Mouse (Mus musculus) cerebellum, adult 8-10 months (tissue): ENCODE measurements around the gene Grsf1.

Experiments used
- DNase-seq: peaks from one replicate; pipeline ENCODE4 v3.0.0; 2022

Grsf1 gene

GRCm38 (mm10) chr5:88627545-88627944 is 48.4 kb downstream of the Grsf1 start:
- DNase-seq, result no peak

- DNase-seq, result no peak
These were observed 59.0 kb downstream of the Grsf1 start for GRCm38 (mm10) chr5:88616988-88617387.

GRCm38 (mm10) chr5:88614129-88614528 is 61.8 kb downstream of the Grsf1 start:
- DNase-seq, result no peak
